Mouse (Mus musculus) erythroblast, embryonic 14.5 days (primary cell): ENCODE data around the gene Sept14.
A peak's percentile ranks its signal among the peaks of the same experiment; 100 is the strongest.

Experiments used
- GATA1 ChIP-seq: IDR thresholded peaks from 2 replicates; pipeline ENCODE4 v1.6.1; 2012; ENCODE audit warnings: low read length, inconsistent platforms, mixed read lengths
- TAL1 ChIP-seq: IDR thresholded peaks from 3 replicates; pipeline ENCODE4 v1.6.1; 2012; ENCODE audit warnings: low read length, inconsistent platforms, mixed read lengths

- peak; percentile 91 for TF ChIP-seq GATA1
- TF ChIP-seq TAL1 = no peak
These were observed 7.1 kb upstream of the Sept14 start, which contains the start of gene Mrps17 for GRCm38 (mm10) chr5:129715326-129715861.
